Mouse (Mus musculus): ENCODE measurements around the gene Clic4. TPM values are rescaled to one million over a fixed set of nuclear protein-coding genes. Genes with fewer than 3 reads are reported as not detected.

Clic4 gene
- polyA plus RNA-seq, 2 experiments, result 68.0 to 88.2 TPM

- H3K4me3 ChIP-seq (replicated peaks; ENCODE audit: low read length), result no peak overlapping the region
- H3K9me3 ChIP-seq (ENCODE audit: control insufficient read depth, low read length), result no peaks in the 10 kb centered on the region
- WGBS, result 48% methylated on average over 23 of the region's 23 CpGs
- no peaks in the 10 kb centered on the region for H3K36me3 ChIP-seq (ENCODE audit: control insufficient read depth, insufficient read depth, low read length)
- no peak overlapping the region for H3K27ac ChIP-seq (replicated peaks; ENCODE audit: low read depth, low read length)
- H3K4me2 ChIP-seq (replicated peaks; ENCODE audit: low read depth, low read length, severe bottlenecking), result no peak overlapping the region
- TF ChIP-seq POLR2A (IDR thresholded peaks at IDR 0.05; ENCODE audit: borderline replicate concordance, extremely low read depth, insufficient read depth, insufficient read length), result no peak
- H3K4me1 ChIP-seq (ENCODE audit: control insufficient read depth, insufficient read depth, low read length), result peaks cover 20% of the 10 kb centered on the region
- H3K27me3 ChIP-seq (ENCODE audit: control insufficient read depth, insufficient read depth, low read length), result no peaks in the 10 kb centered on the region
- ATAC-seq (ENCODE audit: low FRiP score, low read depth), result no peak; the same call in 1 of the 2 replicates
- H3K9ac ChIP-seq (ENCODE audit: low read depth, low read length, severe bottlenecking), result no peak overlapping the region
- DNase-seq (ENCODE audit: low spot score), result peak; percentile 41
Measured at GRCm38 (mm10) chr4:135246866-135247756, 25.5 kb downstream of the Clic4 start.

- Histone ChIP-seq H3K36me3 (ENCODE audit: control insufficient read depth, insufficient read depth, low read length) (no peaks in the 10 kb centered on the region), H3K9me3 (ENCODE audit: control insufficient read depth, low read length) (no peaks in the 10 kb centered on the region), H3K27ac (replicated peaks; ENCODE audit: low read depth, low read length) (no peak overlapping the region), H3K9ac (ENCODE audit: low read depth, low read length, severe bottlenecking) (no peak overlapping the region), H3K27me3 (ENCODE audit: control insufficient read depth, insufficient read depth, low read length) (no peaks in the 10 kb centered on the region), H3K4me3 (replicated peaks; ENCODE audit: low read length) (no peak overlapping the region), H3K4me2 (replicated peaks; ENCODE audit: low read depth, low read length, severe bottlenecking) (no peak overlapping the region), H3K4me1 (ENCODE audit: control insufficient read depth, insufficient read depth, low read length) (peaks cover 24% of the 10 kb centered on the region)
- no peak for TF ChIP-seq POLR2A (IDR thresholded peaks at IDR 0.05; ENCODE audit: borderline replicate concordance, extremely low read depth, insufficient read depth, insufficient read length)
- 84% methylated on average over 2 of the region's 2 CpGs for WGBS
- no peak for DNase-seq (ENCODE audit: low spot score)
- no peak for ATAC-seq (ENCODE audit: low FRiP score, low read depth)
Measured at GRCm38 (mm10) chr4:135246444-135246843, 26.2 kb downstream of the Clic4 start.

- H3K36me3 ChIP-seq (ENCODE audit: control insufficient read depth, insufficient read depth, low read length), result no peaks in the 10 kb centered on the region
- H3K27ac ChIP-seq (replicated peaks; ENCODE audit: low read depth, low read length), result no peak overlapping the region
- H3K4me1 ChIP-seq (ENCODE audit: control insufficient read depth, insufficient read depth, low read length), result peaks cover 24% of the 10 kb centered on the region
- no peak for TF ChIP-seq POLR2A (IDR thresholded peaks at IDR 0.05; ENCODE audit: borderline replicate concordance, extremely low read depth, insufficient read depth, insufficient read length)
- no peak overlapping the region for H3K4me2 ChIP-seq (replicated peaks; ENCODE audit: low read depth, low read length, severe bottlenecking)
- H3K9me3 ChIP-seq (ENCODE audit: control insufficient read depth, low read length), result no peaks in the 10 kb centered on the region
- no peak overlapping the region for H3K9ac ChIP-seq (ENCODE audit: low read depth, low read length, severe bottlenecking)
- H3K4me3 ChIP-seq (replicated peaks; ENCODE audit: low read length), result no peak overlapping the region
- 95% methylated on average over 11 of the region's 11 CpGs for WGBS
- DNase-seq (ENCODE audit: low spot score) (no peak), ATAC-seq (ENCODE audit: low FRiP score, low read depth) (no peak)
- no peaks in the 10 kb centered on the region for H3K27me3 ChIP-seq (ENCODE audit: control insufficient read depth, insufficient read depth, low read length)
Measured at GRCm38 (mm10) chr4:135245841-135246240, 26.8 kb downstream of the Clic4 start.

- H3K27ac ChIP-seq (replicated peaks; ENCODE audit: low read depth, low read length), result no peak overlapping the region
- H3K4me1 ChIP-seq (ENCODE audit: control insufficient read depth, insufficient read depth, low read length), result peaks cover 24% of the 10 kb centered on the region
- whole genome bisulfite sequencing, result 93% methylated on average over 3 of the region's 3 CpGs
- no peak for ATAC-seq (ENCODE audit: low FRiP score, low read depth)
- no peak for DNase-seq (ENCODE audit: low spot score)
- no peak overlapping the region for H3K9ac ChIP-seq (ENCODE audit: low read depth, low read length, severe bottlenecking)
- H3K27me3 ChIP-seq (ENCODE audit: control insufficient read depth, insufficient read depth, low read length), result no peaks in the 10 kb centered on the region
- H3K36me3 ChIP-seq (ENCODE audit: control insufficient read depth, insufficient read depth, low read length), result peaks cover 3% of the 10 kb centered on the region; the same call in 1 of the 2 replicates
- no peak for TF ChIP-seq POLR2A (IDR thresholded peaks at IDR 0.05; ENCODE audit: borderline replicate concordance, extremely low read depth, insufficient read depth, insufficient read length)
- H3K4me2 ChIP-seq (replicated peaks; ENCODE audit: low read depth, low read length, severe bottlenecking), result no peak overlapping the region
- no peaks in the 10 kb centered on the region for H3K9me3 ChIP-seq (ENCODE audit: control insufficient read depth, low read length)
- H3K4me3 ChIP-seq (replicated peaks; ENCODE audit: low read length), result no peak overlapping the region
Measured at GRCm38 (mm10) chr4:135244335-135244734, 28.3 kb downstream of the Clic4 start.

GRCm38 (mm10) chr4:135242913-135243541 is 29.6 kb downstream of the Clic4 start:
- no peak for TF ChIP-seq POLR2A (IDR thresholded peaks at IDR 0.05; ENCODE audit: borderline replicate concordance, extremely low read depth, insufficient read depth, insufficient read length)

More at GRCm38 (mm10) chr4:135242913-135243541, 29.6 kb downstream of the Clic4 start:
- Histone ChIP-seq H3K9ac (ENCODE audit: low read depth, low read length, severe bottlenecking) (no peak overlapping the region), H3K4me3 (replicated peaks; ENCODE audit: low read length) (no peak overlapping the region), H3K27ac (replicated peaks; ENCODE audit: low read depth, low read length) (no peak overlapping the region), H3K27me3 (ENCODE audit: control insufficient read depth, insufficient read depth, low read length) (no peaks in the 10 kb centered on the region), H3K4me2 (replicated peaks; ENCODE audit: low read depth, low read length, severe bottlenecking) (no peak overlapping the region), H3K9me3 (ENCODE audit: control insufficient read depth, low read length) (no peaks in the 10 kb centered on the region), H3K4me1 (ENCODE audit: control insufficient read depth, insufficient read depth, low read length) (peaks cover 19% of the 10 kb centered on the region), H3K36me3 (ENCODE audit: control insufficient read depth, insufficient read depth, low read length) (peaks cover 16% of the 10 kb centered on the region)
- WGBS, result 62% methylated on average over 7 of the region's 7 CpGs
- DNase-seq (ENCODE audit: low spot score) (no peak), ATAC-seq (ENCODE audit: low FRiP score, low read depth) (no peak)

All from limb, embryonic 14.5 days (tissue).